Mouse (Mus musculus): ENCODE measurements around the gene Ecsit. TPM values are rescaled to one million over a fixed set of nuclear protein-coding genes. Genes with fewer than 3 reads are reported as not detected.
"Not testable (repeated sequence)": the region's sequence is repeated elsewhere in the genome, so short reads cannot be mapped to it uniquely, and the experiment has no call there.

Ecsit gene
- total RNA-seq, 2 experiments from 2014 or later: 49.8 to 51.3 TPM

DNA sequence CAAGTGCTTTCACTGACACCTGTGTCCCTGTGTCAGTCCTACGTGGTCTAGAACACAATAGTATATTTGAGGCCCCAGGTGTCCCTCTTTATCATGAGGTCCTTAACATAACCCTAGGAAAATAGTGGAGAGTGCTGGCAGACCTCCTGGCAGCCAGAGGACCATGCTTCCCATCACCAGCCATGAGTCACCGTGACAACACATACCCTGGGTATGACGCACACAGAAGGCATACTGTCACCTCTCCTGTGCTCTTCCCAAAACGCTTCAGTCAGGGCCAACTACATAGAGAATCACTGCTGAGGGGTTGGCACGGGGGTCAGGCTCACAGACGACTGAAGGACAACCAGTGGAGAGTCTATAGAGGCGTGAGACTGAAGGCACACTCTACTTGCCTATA lies 4.7 kb upstream of the Ecsit start:
- no peak for DNase-seq (ENCODE audit: low spot score in 2 of 2)

DNA sequence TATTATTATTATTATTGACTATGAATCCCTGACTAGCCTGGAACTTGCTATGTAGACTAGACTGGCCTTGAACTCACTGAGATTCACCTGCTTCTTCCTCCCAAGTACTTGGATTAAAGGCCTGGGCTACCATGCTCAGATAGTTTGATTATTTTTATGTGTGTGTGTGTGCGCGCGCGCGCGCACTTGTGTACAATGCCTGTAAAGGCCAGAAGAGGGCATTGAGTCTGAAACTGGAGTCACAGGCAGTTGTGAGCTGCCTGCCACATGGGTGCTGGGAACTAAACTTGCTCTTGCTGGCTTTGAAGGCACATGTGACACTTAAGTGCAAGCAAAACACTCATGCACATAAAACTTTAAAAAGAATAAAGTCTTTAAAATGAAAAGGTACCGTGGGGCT lies 4.0 kb upstream of the Ecsit start:
- DNase-seq (ENCODE audit: low spot score in 2 of 2): no peak

DNA sequence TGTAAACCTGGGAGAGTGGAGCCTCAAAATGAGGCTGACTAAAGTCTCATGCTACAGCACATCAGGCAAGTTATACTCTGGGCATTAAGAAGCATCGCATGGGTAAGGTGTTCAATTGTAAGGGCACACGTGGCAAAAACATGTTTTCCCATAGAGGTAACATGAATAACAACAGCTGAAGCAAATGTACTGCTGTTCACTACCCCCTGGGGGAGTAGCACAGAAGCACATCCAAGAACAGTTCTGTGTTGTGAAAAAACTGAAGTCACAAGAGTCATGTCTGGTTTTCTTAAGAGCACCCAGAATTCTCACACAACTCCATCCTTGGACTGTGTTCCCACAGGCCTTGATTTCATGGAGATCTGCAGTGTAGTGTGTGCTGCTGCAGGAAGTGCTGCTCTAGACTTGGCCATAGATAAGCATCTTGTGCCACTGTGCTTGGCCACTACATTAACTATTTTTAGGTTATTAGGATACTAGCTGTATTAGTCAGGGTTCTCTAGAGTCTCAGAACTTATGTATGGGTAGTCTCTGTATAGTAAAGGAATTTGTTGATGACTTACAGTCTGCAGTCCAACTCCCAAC lies 1.9 kb upstream of the Ecsit start:
- DNase-seq (ENCODE audit: low spot score in 2 of 2): no peak

DNA sequence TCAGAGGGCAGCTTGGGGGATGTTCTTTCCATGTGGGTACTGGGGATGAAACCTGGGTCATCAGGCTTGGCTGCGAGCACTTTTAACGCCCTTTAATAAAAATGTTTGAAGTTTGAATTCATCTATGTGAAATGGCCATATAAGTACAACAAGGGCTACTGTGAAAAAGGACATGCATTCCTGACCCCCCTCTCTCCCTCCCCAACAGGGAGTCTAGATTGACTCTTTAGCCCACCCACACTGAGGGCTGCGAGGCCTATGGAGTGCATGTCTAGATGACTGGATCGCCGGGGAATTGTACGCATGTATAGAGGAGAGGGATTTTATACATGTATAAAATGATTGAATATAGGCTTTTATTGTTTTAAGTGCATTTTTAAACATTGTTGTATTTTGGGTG lies 774 bp upstream of the Ecsit start:
- DNase-seq (ENCODE audit: low spot score in 2 of 2): no peak

DNA sequence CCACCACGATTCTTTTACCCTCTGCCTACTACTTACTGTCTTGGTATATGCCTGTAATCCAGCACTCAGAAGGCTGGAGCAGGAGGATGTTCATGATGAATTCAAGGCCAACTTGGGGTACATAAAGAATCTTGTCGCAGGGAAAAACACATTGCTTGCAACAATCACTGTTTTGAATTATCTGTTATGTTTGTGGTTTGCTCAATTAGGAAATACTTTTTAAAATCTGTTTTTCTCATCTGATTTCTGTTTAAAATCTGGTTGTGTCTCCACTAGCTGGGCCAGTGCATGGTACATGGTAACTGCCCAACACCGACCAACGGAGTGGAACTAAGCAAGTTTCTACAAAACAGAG lies 594 bp downstream of the Ecsit start:
- no peak for DNase-seq (ENCODE audit: low spot score in 2 of 2)

DNA sequence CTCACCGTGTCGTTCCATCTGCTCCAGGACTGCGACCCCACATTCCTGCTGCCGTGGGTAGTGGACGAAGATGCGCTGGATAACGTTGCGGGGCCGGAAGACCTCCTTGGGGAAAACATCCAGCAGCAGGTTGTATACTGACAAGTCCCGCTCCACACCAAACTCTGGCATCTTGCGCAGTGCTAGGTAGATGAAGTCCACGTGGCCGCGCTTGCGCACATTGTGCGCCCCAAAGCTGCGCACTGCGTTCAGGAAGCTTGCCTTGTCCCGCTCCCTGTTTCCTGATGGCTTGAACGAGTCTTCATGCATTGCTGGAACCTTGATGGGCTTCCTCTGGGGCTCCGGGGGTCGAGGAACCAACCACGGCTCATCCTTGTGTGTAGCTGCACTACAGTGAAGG lies 9.0 kb downstream of the Ecsit start:
- DNase-seq (ENCODE audit: low spot score in 2 of 2): no peak

DNA sequence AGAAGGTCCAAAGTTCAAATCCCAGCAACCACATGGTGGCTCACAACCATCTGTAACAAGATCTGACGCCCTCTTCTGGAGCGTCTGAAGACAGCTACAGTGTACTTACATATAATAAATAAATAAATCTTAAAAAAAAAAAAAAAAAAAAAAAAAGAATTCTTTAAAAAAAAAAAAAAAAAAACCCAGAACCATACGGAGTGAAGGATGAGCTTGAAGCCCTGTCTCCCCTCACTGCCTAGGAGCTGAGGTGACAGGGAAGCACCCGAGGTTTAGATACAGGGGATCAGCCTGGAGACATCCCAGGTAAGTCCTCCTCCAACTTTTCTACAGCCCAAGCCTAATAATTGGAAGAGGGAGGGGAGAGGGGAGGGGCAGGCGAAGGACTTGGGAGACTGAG lies 9.5 kb downstream of the Ecsit start:
- DNase-seq (ENCODE audit: low spot score in 2 of 2): not testable (repeated sequence)

DNA sequence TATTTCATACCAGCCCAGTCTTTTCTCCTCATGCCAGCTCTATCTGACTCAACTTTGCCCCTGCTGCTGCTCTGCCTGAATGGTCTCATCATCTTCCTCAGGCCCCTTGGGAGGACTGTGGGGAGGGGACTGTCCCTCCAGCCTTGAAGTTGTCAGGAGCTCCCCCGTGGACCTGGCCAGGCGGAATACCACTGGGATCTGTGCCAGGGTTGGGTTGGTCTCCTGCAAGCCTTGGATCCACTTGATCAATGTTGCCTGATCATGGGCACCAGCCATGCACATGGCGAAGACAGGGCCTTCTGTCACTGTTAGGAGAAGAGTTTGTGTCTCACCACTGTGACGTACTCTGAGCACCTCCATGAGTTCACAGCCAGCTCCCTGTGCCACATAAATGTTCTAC lies 13.0 kb downstream of the Ecsit start:
- no peak for DNase-seq (ENCODE audit: low spot score in 2 of 2)

DNA sequence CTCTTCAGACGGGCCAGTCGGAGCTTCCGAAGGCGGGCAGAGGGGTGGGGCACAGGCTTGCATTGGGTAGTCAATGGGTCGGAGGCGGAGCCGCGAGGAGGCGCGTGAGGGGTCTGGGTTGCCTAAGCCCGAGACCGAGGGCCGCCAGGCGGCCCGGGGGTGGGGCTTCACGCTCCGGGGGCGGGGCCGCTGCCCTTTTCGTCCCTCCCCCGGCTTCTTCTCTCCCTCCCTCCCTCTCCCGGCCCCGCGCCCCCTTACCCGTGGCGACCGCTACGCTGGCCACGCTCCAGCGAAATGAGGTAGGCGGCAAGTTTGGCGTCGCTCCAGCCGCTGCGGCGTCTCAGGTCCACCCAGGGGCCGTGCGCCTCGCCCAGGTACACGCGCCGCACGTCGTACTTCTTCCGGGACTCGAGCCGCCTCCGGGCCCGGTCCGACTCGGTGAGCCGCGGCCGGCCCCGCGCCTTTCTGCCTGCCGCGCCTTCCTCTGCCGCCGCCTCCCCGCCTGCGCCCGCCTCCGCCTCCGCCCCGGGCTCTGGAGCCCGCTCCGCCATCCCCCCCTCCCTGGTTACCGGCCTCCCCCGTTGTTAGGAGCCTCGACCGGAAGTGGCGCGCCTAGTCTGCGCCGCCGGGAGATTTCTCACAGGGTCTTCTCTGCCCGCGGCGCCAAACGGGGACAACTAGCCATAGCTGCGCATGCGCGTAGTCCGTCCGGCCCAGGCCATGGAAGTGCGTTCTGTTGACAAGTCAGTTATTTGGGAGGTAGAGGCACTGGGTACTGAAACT lies 14.3 kb downstream of the Ecsit start, which contains the start of the genes Gm49318 and Zfp653:
TSS of gene Gm49318 (minus strand) at position 469 of the 783 bp plus-strand sequence.
TSS of gene Zfp653 (minus strand) at position 586 of the 783 bp plus-strand sequence.
- DNase-seq (ENCODE audit: low spot score in 2 of 2): peak; percentile 95 to 98

DNA sequence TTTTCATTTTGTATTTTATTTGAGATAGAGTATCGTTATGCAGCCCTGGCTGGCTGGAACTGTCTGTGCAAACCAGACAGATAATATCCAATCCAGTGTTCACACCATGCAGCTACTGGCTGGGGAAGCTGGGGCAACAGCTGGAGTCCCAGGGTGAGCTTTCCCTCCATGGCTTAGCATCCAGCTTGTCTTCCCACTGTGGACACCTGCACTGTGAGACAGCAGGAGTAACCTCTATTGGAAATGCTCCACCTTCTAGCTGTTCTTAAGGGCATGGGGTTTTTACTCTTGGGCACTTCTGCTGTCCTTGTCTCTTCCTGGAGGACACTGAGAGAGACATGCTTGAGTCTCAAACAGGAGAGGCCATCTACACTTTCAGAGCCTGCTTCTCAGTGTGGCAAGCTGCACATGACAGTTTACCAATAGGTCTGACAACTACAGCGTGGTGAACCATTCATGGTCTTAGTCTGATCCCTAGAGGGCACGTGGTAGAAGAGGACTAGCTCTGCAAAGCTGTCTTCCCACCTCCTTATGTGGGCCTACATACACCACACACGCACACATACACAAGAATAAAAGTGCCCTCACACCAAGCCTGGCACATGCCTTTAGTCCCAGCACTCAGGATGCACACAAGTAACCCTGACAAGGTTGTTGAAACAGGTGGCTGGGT lies 15.2 kb downstream of the Ecsit start:
- no peak for DNase-seq (ENCODE audit: low spot score in 2 of 2)

DNA sequence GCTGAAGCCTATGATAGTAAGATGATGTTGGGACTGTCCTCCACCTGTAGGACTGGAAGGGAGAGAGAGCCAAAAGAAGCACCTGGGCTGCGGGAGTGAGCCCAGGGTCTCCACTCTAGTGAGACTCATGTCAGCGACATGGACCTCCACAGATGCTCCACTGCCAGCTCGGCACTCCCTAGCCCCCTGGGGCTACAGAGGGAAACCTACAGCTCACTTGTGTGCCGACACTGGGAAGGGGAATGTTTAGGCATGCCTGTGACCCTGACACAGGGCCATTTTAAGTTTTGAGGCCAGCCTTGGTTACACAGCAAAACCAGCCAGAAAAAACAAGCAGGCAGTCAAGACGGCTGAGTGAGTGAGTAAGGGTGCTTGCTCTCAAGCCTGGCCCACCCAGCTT lies 18.0 kb downstream of the Ecsit start:
- DNase-seq (ENCODE audit: low spot score in 2 of 2): no peak

DNA sequence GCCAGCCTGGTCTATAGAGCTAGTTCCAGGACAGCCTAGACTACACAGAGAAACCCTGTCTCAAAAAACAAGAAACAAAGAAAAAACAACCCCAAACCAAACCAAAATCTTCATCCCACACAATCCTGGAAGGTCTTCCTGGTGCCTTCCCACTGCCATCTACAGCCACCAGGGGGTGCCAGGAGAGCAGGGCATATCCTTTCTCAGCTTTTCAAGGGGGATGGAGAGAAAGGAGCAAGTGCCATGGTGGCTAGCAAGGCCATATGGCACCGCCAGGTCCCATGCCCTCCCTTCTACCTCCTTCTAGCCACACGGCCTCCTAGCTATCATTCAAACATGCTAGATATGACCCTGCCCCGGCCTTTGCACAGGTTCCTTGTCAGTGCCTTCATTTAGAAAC lies 18.8 kb downstream of the Ecsit start:
- peak in 1 of 2 experiments; percentile 64 for DNase-seq (ENCODE audit: low spot score in 2 of 2)

DNA sequence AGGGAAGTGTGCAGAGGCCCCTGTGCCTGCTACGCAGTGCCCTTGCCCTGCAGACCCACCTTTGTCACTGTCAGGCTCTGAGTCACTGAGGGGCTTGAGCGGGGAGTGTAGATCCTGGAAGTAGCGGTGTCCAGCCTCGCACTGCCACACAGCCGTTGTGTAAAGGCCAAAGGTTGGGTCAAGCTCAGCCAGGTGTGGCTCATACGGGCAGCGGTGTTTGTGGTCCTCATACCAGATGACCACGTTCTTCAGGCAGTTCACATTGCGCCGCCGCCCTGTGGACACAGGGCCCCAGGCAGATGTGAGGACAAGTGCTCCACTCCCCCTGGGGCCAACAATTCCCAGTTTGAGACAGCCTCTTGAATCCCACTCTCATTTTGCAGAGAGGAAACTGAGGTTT lies 19.6 kb downstream of the Ecsit start:
- no peak for DNase-seq (ENCODE audit: low spot score in 2 of 2)

DNA sequence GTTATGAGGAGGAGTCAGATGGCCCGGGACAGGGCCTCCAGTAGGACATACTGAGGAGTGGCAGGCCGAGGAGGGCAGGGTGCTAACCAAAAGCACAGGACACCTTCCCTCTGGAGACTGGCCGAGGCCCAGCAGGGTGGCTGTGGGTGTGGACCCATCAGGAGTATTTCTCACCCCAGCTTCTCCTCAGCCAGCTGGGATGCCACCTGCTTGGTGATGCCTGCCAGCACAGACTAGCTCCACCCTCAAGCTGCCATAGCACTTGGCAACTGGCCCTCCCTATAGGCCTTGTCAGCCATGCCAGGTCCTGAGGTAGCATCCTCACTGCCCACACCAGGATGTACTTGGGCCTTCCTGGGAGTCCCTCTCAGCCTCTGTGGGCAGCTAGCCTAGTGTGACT lies 20.9 kb downstream of the Ecsit start:
- peak in 1 of 2 experiments; percentile 74 for DNase-seq (ENCODE audit: low spot score in 2 of 2)

DNA sequence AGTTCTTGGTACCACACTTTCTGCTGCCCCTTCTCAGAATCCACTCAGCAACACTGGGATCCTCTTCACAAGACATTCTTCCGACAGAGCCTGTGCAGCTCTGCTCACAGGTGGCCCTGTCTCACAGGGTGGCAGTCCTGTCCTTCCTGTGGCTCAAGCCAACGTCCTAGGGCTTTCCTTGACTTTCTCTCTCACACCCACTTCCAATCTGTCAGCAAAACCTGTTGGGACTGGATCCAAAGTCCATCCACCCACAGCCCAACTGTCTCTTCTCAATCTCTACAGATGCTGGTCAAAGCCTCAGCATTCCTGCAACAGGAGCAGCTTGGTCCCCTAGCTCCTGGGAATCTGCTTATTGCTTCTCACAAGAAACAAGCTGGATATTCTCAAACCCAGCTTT lies 23.9 kb downstream of the Ecsit start:
- DNase-seq (ENCODE audit: low spot score in 2 of 2): peak; percentile 66 to 80

DNA sequence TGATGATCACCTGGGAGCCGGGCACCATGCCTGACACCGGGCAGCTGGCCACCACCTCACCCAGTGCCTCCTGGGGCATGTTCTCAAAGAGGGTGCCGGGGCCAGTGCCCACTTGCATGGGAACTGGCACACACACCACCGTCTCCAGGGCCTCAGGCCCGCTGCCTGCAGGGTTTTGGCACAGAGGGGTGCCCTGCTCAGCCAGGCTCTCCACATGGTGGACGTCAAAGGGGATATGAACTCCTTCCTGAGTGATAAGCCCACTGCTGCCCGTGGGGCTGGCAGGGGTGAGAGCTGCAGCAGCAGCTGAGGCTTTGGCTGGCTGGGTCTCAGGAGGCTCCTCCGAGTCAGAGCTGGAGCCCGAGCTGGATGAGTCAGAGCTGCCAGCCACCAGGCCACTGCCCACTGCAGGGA lies 27.2 kb downstream of the Ecsit start:
- DNase-seq (ENCODE audit: low spot score in 2 of 2): no peak

DNA sequence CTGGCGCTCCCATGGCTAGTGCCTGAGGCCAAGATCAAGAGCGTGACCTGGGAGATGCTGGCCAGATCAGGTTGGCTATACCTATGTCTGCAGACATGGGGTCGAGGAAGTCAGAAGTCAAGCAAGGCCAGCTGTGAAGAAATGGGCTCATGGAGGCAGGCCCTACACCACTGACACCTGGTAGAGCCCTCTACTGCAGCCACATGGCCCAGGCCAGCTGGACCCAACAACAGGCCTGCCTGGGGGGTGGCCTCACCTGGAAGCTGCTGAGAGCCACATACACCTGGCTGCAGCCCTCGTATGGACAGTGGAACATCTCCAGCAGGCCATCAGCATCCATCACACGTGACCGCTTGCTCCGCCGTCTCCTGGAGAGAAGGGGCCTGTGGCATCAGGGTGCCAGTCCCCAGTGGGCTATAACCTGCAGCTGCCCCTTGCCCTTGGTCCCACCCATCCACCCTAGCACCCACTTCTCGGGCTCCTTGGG lies 28.2 kb downstream of the Ecsit start:
- DNase-seq (ENCODE audit: low spot score in 2 of 2): no peak

DNA sequence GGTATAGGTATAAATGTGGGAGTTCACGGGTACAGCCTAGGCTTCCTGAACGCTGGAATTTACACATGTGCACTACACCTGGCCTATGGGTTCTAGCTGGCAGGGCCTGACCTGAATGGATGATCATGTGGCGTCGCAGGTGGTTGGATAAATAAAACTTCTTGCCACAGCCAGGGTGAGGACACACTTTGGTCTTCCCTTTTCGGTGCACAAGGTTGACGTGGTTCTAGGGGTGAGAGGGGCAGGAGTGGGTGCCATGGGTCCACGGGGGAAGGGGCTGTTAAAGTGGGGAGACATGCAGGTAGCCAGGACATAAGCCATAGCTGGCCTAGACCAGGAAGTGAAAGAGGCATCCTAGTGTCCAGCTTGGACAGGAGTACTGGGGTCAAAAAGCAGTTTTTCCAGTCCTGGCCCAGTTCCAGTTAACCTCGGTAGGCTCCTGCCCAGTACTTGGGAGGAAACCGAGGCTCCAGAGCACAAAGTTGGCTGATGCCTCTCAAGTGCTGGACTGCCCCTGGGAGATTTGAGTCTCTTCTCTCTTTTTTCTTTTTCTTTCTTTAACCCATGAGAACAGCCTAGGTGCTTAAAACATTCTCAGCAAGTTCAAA lies 28.8 kb downstream of the Ecsit start:
- no peak for DNase-seq (ENCODE audit: low spot score in 2 of 2)

DNA sequence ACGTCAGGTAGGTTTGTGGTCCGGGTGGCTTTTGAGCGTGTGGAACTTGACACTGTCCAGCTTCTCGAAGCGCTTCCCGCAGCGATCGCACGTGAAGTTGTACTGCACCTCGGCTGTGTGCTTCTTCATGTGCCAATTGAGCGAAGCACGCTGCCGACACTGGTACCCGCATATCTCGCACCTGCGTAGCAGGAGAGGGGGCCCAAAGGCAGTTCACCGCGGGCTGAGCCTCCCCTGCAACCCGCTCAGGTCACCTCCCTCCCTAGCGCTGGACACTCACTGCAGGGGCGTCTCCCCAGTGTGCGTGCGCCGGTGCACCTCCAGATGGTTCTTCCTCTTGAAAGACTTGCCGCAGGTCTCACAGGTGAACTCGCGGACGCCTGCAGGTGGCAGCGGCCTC lies 29.5 kb downstream of the Ecsit start:
- no peak for DNase-seq (ENCODE audit: low spot score in 2 of 2)

DNA sequence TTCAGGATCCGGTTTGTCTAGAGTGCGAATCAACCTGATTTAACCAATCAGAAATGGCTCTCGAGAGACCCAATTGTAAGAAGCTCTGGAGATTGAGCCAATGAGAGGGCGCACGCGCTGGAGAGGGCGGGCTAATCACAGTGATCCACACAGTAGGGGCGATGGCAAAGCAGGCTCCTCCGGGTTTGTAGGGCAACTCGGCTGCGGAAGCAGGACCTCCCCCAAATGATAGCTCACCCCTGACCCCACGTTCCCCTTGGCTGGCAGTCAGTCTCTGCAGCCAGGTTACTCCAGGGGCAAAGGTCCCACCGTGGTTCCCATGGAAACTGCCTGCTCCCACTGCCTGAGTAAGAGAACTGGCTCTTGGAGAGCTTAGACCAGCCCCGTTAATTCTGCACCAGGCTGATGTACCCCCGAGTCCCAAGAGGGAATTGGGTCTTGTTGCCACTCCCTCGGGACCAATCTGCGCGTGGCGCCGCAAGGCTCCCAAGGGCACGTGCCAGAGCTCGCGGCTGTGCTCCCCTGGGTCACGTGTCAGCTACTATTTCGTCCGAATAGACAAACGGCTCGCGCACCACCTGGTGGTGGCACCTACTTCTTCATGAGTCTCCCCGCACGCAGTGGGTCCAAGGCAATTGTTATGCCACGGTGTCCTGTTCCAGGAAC lies 30.7 kb downstream of the Ecsit start:
- peak; percentile 83 to 92 for DNase-seq (ENCODE audit: low spot score in 2 of 2)

DNA sequence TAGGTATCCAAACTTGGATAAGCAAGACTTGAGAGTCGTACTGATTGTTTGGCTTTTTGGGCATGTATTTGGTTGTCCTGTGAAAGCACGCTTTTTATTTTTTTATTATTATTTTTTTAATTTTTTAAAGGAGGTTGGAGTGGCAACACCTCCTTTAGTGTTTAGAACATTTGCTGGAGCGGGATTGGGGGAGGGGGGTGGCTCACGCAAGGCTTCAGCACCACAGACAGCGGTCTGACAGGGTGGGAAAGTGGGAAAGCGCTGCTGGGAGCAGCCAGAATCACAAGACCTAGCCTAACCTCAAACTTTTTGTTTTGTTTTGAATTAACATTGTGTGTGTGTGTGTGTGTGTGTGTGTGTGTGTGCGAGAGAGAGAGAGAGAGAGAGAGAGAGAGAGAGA lies 31.6 kb downstream of the Ecsit start:
- no peak for DNase-seq (ENCODE audit: low spot score in 2 of 2)

DNA sequence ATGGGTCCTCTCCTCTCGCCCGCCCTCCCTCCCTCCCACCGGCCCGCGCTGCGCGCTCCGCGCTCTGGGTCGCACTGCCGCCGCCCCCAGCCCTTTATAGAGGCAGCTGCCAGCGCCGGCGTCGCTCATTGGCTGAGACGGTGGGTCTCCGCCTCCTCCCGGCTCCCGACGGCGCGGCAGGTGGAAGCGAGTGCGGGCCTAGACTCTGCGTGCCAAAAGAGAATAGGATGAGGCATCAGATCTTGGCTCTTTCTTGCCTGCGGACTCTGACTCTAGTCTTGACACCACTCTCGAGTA lies 33.3 kb downstream of the Ecsit start, which contains the start of gene Elavl3:
TSS of gene Elavl3 (minus strand) at position 66 of the 297 bp plus-strand sequence.
- peak; percentile 80 to 88 for DNase-seq (ENCODE audit: low spot score in 2 of 2)

Measured in layer of hippocampus, adult 18-20 months (tissue).